Mouse (Mus musculus) layer of hippocampus, postnatal 25 days (tissue): Measurements from ENCODE around the gene Fmnl2. TPM values are rescaled to one million over a fixed set of nuclear protein-coding genes. Genes with fewer than 3 reads are reported as not detected.

Experiments
- total RNA-seq, 2 experiments: library from RNA; stranded (reverse); gene quantifications; 2 replicates each; pipeline ENCODE4 v1.2.3; 2021

Gene Fmnl2
- total RNA-seq, 2 experiments from 2014 or later: 45.2 to 45.7 TPM

Other genes with a start within 250 kb of the Fmnl2 start
- 10 to 100 TPM; 74.2 to 85.2 TPM for gene Cacnb4, start 181.0 kb upstream of the Fmnl2 start, total RNA-seq
- gene Stam2, start 115.6 kb upstream of the Fmnl2 start, total RNA-seq: 10 to 100 TPM; 22.1 to 23.7 TPM